Mouse (Mus musculus): ENCODE data around the gene Gm28778. TPM values are rescaled to one million over a fixed set of nuclear protein-coding genes. Genes with fewer than 3 reads are reported as not detected.

Gm28778 gene
- total RNA-seq, 2 experiments from 2014 or later = 1.4 to 2.3 TPM

Other genes with a start within 250 kb of the Gm28778 start
- gene Mstn, start 235.5 kb upstream of the Gm28778 start, total RNA-seq (2021) = 10 to 100 TPM; 29.6 to 38.9 TPM
- gene 1700019A02Rik, start 109.5 kb upstream of the Gm28778 start, total RNA-seq (2021) = not detected
- 1 to 10 TPM; 3.2 to 4.9 TPM for gene Pms1, start 93 bp upstream of the Gm28778 start, total RNA-seq (2021)
- 1 to 10 TPM; 4.4 to 4.8 TPM for gene Ormdl1, start within 50 bp of the Gm28778 start, total RNA-seq (2021)
- gene Osgepl1, start 16.5 kb downstream of the Gm28778 start, total RNA-seq (2021) = 10 to 100 TPM; 21.8 to 22.4 TPM
- gene Asdurf, start 55.5 kb downstream of the Gm28778 start, total RNA-seq (2021) = 1 to 10 TPM in 1 of 2 experiments, not detected in 1; 5.2 TPM
- gene Gm28551, start 55.6 kb downstream of the Gm28778 start, total RNA-seq (2021) = not detected
- 10 to 100 TPM; 48.9 to 49.9 TPM for gene Asnsd1, start 55.6 kb downstream of the Gm28778 start, total RNA-seq (2021)